Mouse (Mus musculus): Measurements from ENCODE around the gene Slc7a15. TPM values are rescaled to one million over a fixed set of nuclear protein-coding genes. Genes with fewer than 3 reads are reported as not detected.
"Not testable (repeated sequence)": the region's sequence is repeated elsewhere in the genome, so short reads cannot be mapped to it uniquely, and the experiment has no call there.

Slc7a15 gene
- total RNA-seq, 2 experiments from 2014 or later: not detected

GRCm38 (mm10) chr12:8559876-8560275, 39.0 kb downstream of the Slc7a15 start:
- DNase-seq: not testable (repeated sequence)

- no peak for DNase-seq
These were observed 42.7 kb downstream of the Slc7a15 start for GRCm38 (mm10) chr12:8556189-8556588.

GRCm38 (mm10) chr12:8555419-8555818, 43.4 kb downstream of the Slc7a15 start:
- DNase-seq: no peak

GRCm38 (mm10) chr12:8547357-8547756, 51.5 kb downstream of the Slc7a15 start:
- DNase-seq: peak; percentile 81

- DNase-seq: no peak
These were observed 52.1 kb downstream of the Slc7a15 start for GRCm38 (mm10) chr12:8546801-8547200.

GRCm38 (mm10) chr12:8545066-8545610, 53.7 kb downstream of the Slc7a15 start:
- DNase-seq: no peak

GRCm38 (mm10) chr12:8542371-8542770, 56.5 kb downstream of the Slc7a15 start:
- DNase-seq: no peak

- DNase-seq: no peak
These were observed 59.4 kb downstream of the Slc7a15 start for GRCm38 (mm10) chr12:8539471-8539870.

- no peak for DNase-seq
These were observed 61.6 kb downstream of the Slc7a15 start for GRCm38 (mm10) chr12:8537291-8537690.

GRCm38 (mm10) chr12:8536221-8536965, 62.5 kb downstream of the Slc7a15 start:
- no peak for DNase-seq

- DNase-seq: no peak
These were observed 63.3 kb downstream of the Slc7a15 start for GRCm38 (mm10) chr12:8535596-8535995.

- DNase-seq: no peak
These were observed 64.0 kb downstream of the Slc7a15 start for GRCm38 (mm10) chr12:8534915-8535314.

- DNase-seq: no peak
These were observed 71.1 kb downstream of the Slc7a15 start for GRCm38 (mm10) chr12:8527770-8528169.

- DNase-seq: no peak
These were observed 71.7 kb downstream of the Slc7a15 start for GRCm38 (mm10) chr12:8527175-8527574.

GRCm38 (mm10) chr12:8524062-8524461, 74.8 kb downstream of the Slc7a15 start:
- DNase-seq: no peak

GRCm38 (mm10) chr12:8522711-8523110, 76.2 kb downstream of the Slc7a15 start:
- no peak for DNase-seq

GRCm38 (mm10) chr12:8521375-8522047, 77.4 kb downstream of the Slc7a15 start:
- peak; percentile 87 for DNase-seq

GRCm38 (mm10) chr12:8519431-8520160, 79.3 kb downstream of the Slc7a15 start:
- peak; percentile 34 for DNase-seq

- no peak for DNase-seq
These were observed 87.6 kb downstream of the Slc7a15 start for GRCm38 (mm10) chr12:8511037-8511882.

- no peak for DNase-seq
These were observed 88.4 kb downstream of the Slc7a15 start for GRCm38 (mm10) chr12:8510317-8510988.

GRCm38 (mm10) chr12:8509693-8510092, 89.2 kb downstream of the Slc7a15 start:
- DNase-seq: peak; percentile 29
